Mouse (Mus musculus) left cerebral cortex, postnatal 14 days (tissue): ENCODE results near the gene Gm10283. TPM values are rescaled to one million over a fixed set of nuclear protein-coding genes. Genes with fewer than 3 reads are reported as not detected.
"Not testable (repeated sequence)": the region's sequence is repeated elsewhere in the genome, so short reads cannot be mapped to it uniquely, and the experiment has no call there.

ENCODE experiments used
- DNase-seq, 2 experiments: peaks; one replicate each; pipeline ENCODE4 v3.0.0; 2021 to 2022; ENCODE audit warnings: low spot score in 2 of 2, mixed read lengths in 1 of 2
- intact Hi-C: fragments of 180-260 bp; cut with DNase I; formaldehyde crosslinking; loops from one replicate; pipeline ENCODE4 v1.15.1; 2025
- long read RNA-seq, 2 experiments: library from polyadenylated mRNA; stranded (forward); transcript quantifications; one replicate each; pipeline ENCODE4 v2.0.0; 2021
- total RNA-seq, 2 experiments: library from RNA; stranded (reverse); gene quantifications; 2 replicates each; pipeline ENCODE4 v1.2.3; 2021

The Gm10283 gene
- total RNA-seq, result not detected
- long read RNA-seq, experiment 1, result 0 reads
- long read RNA-seq, experiment 2, result 0 reads

GRCm38 (mm10) chr8:60503098-60503497, at the start of gene Gm10283:
Gm10283 (minus strand) TSS chr8:60503198.
- no peak for DNase-seq
- intact Hi-C loops, result loop anchor here (10.0 kb wide), 3 partner anchors 112 to 1012 kb away; partner anchors contain the start of gene Clcn3

- no peak for DNase-seq
- intact Hi-C loops, result no loop called here
Measured at GRCm38 (mm10) chr8:60534945-60535344, 31.9 kb upstream of the Gm10283 start.

- intact Hi-C loops, result no loop called here
- DNase-seq, result no peak
Measured at GRCm38 (mm10) chr8:60518286-60518685, 15.3 kb upstream of the Gm10283 start.

- intact Hi-C loops, result loop anchor here (2.0 to 10.0 kb wide), 5 partner anchors 86 to 1009 kb away; partner anchors contain the start of gene Clcn3
- peak; percentile 76 to 89 for DNase-seq
Measured at GRCm38 (mm10) chr8:60505653-60506521, 2.9 kb upstream of the Gm10283 start, which contains the start of gene Aadat. Aadat (plus strand) TSS chr8:60505932.

- DNase-seq, intact Hi-C loops: not testable (repeated sequence)
Measured at GRCm38 (mm10) chr8:60495046-60495445, 8.0 kb downstream of the Gm10283 start.

GRCm38 (mm10) chr8:60494606-60495005, 8.4 kb downstream of the Gm10283 start:
- intact Hi-C loops, result no loop called here
- DNase-seq, result no peak

- no peak for DNase-seq
- intact Hi-C loops, result no loop called here
Measured at GRCm38 (mm10) chr8:60492471-60492870, 10.5 kb downstream of the Gm10283 start.

- no peak for DNase-seq
- intact Hi-C loops, result no loop called here
Measured at GRCm38 (mm10) chr8:60491871-60492270, 11.1 kb downstream of the Gm10283 start.

GRCm38 (mm10) chr8:60490147-60490546, 12.9 kb downstream of the Gm10283 start:
- DNase-seq, result no peak
- intact Hi-C loops, result no loop called here

- peak; percentile 71 to 85 for DNase-seq
- intact Hi-C loops, result loop anchor here (2.0 kb wide), 1 partner anchor 1900 kb away; no protein-coding TSS in a partner anchor
Measured at GRCm38 (mm10) chr8:60466686-60467335, 36.2 kb downstream of the Gm10283 start.

- intact Hi-C loops, result no loop called here
- no peak for DNase-seq
Measured at GRCm38 (mm10) chr8:60449296-60449695, 53.7 kb downstream of the Gm10283 start.

GRCm38 (mm10) chr8:60444989-60445388, 58.0 kb downstream of the Gm10283 start:
- intact Hi-C loops, result no loop called here
- peak; percentile 39 to 53 for DNase-seq

GRCm38 (mm10) chr8:60438557-60438956, 64.4 kb downstream of the Gm10283 start:
- intact Hi-C loops, result no loop called here
- DNase-seq, result no peak

GRCm38 (mm10) chr8:60436872-60437271, 66.1 kb downstream of the Gm10283 start:
- intact Hi-C loops, result no loop called here
- DNase-seq, result no peak

GRCm38 (mm10) chr8:60432649-60433048, 70.3 kb downstream of the Gm10283 start:
- no peak for DNase-seq
- intact Hi-C loops, result no loop called here

- DNase-seq, result no peak
- intact Hi-C loops, result no loop called here
Measured at GRCm38 (mm10) chr8:60406358-60406757, 96.6 kb downstream of the Gm10283 start.

GRCm38 (mm10) chr8:60404994-60405548, 97.9 kb downstream of the Gm10283 start:
- no peak for DNase-seq
- intact Hi-C loops, result no loop called here

GRCm38 (mm10) chr8:60393675-60394074, 109.3 kb downstream of the Gm10283 start:
- no peak for DNase-seq
- intact Hi-C loops, result no loop called here

- intact Hi-C loops, result no loop called here
- DNase-seq, result no peak
Measured at GRCm38 (mm10) chr8:60386589-60386988, 116.4 kb downstream of the Gm10283 start.
